Mouse (Mus musculus) heart, embryonic 14.5 days (tissue): ENCODE data around the gene Plin4. TPM values are rescaled to one million over a fixed set of nuclear protein-coding genes. Genes with fewer than 3 reads are reported as not detected.
A peak's percentile ranks its signal among the peaks of the same experiment; 100 is the strongest.

ENCODE experiments used
- ATAC-seq: fragments of 200-750 bp; cut with Nextera tagmentation; 2 replicates; pipeline ENCODE4 v1.8.0; 2017; ENCODE audit warnings: low read depth, moderate TSS enrichment; ENCODE audit not compliant: insufficient number of reproducible peaks, insufficient read depth, low FRiP score
- H3K27ac ChIP-seq, 2 experiments: fragments of 200-500 bp in 1 of 2; fragments of 300-500 bp in 1 of 2; sonication (generic) in 1 of 2; replicated peaks in 1 of 2; 2 replicates each; pipeline ENCODE4 v1.5.1; 2012 to 2014; ENCODE audit warnings: low read depth in 2 of 2, low read length in 2 of 2, control low read depth in 1 of 2, mild to moderate bottlenecking in 1 of 2, mixed read lengths in 1 of 2; ENCODE audit not compliant: control insufficient read depth in 1 of 2, insufficient read depth in 1 of 2
- H3K27me3 ChIP-seq: fragments of 300-500 bp; sonication (generic); 2 replicates; pipeline ENCODE4 v1.6.1; 2014; ENCODE audit warnings: mild to moderate bottlenecking, low read length, control low read depth; ENCODE audit not compliant: control insufficient read depth, insufficient read depth
- H3K36me3 ChIP-seq: fragments of 300-500 bp; sonication (generic); 2 replicates; pipeline ENCODE4 v1.6.1; 2014; ENCODE audit warnings: mild to moderate bottlenecking, control low read depth, low read length, mixed read lengths; ENCODE audit not compliant: control insufficient read depth, insufficient read depth
- H3K4me1 ChIP-seq, 2 experiments: fragments of 200-500 bp in 1 of 2; fragments of 300-500 bp in 1 of 2; sonication (generic) in 1 of 2; 2 replicates each; pipeline ENCODE4 v1.6.1; 2012 to 2014; ENCODE audit warnings: low read length in 2 of 2, control low read depth in 1 of 2, mixed read lengths in 1 of 2; ENCODE audit not compliant: control insufficient read depth in 2 of 2, insufficient read depth in 2 of 2
- H3K4me2 ChIP-seq: fragments of 300-500 bp; sonication (generic); 2 replicates; pipeline ENCODE4 v1.6.1; 2014; ENCODE audit warnings: mild to moderate bottlenecking, low read length
- H3K4me3 ChIP-seq, 2 experiments: fragments of 200-500 bp in 1 of 2; fragments of 300-500 bp in 1 of 2; sonication (generic) in 1 of 2; 2 replicates each; pipeline ENCODE4 v1.5.1; 2012 to 2014; ENCODE audit warnings: low read length in 2 of 2, mild to moderate bottlenecking in 2 of 2, control low read depth in 1 of 2, low read depth in 1 of 2, moderate library complexity in 1 of 2; ENCODE audit not compliant: control insufficient read depth in 1 of 2, insufficient read depth in 1 of 2
- H3K9ac ChIP-seq: fragments of 300-500 bp; sonication (generic); 2 replicates; pipeline ENCODE4 v1.6.1; 2014; ENCODE audit warnings: mild to moderate bottlenecking, low read length
- H3K9me3 ChIP-seq: fragments of 300-500 bp; sonication (generic); 2 replicates; pipeline ENCODE4 v1.6.1; 2016; ENCODE audit warnings: low read length, control low read depth; ENCODE audit not compliant: control insufficient read depth
- WGBS: fragments of 180-500 bp; shearing (Covaris S2); extraction: QIAGEN DNeasy Blood & Tissue Kit; methylation state at CpG from one replicate; pipeline ENCODE4 v1.1.7; 2014; 5-methylcytosine and 5-hydroxymethylcytosine counted together
- polyA plus RNA-seq: library from polyadenylated mRNA; unstranded; fragments of >200 nt; fragmentation: Nextera tagmentation; extraction: Ambion mirVana; gene quantifications from 2 replicates; pipeline ENCODE4 v1.2.1, GENCODE M21; 2014

The Plin4 gene
- polyA plus RNA-seq, 1 experiment from 2014 or later, result 0.19 TPM

- H3K27ac ChIP-seq, result no peak overlapping the region
- peaks cover 3 to 18% of the 10 kb centered on the region in 2 experiments; a peak in 3 of 4 replicates for H3K4me1 ChIP-seq
- H3K4me2 ChIP-seq, result no peak overlapping the region
- no peak overlapping the region for H3K4me3 ChIP-seq
- no peaks in the 10 kb centered on the region for H3K9me3 ChIP-seq
- H3K36me3 ChIP-seq, result no peaks in the 10 kb centered on the region
- H3K27me3 ChIP-seq, result peaks cover 100% of the 10 kb centered on the region
- no peak overlapping the region for H3K9ac ChIP-seq
- WGBS, result 67% methylated on average over 9 of the region's 9 CpGs
- no peak for ATAC-seq
Measured at GRCm38 (mm10) chr17:56144546-56144945, 34.9 kb upstream of the Plin4 start.

GRCm38 (mm10) chr17:56141702-56142605, 32.4 kb upstream of the Plin4 start:
- WGBS, result under 1% methylated on average over 41 of the region's 47 CpGs
- no peak overlapping the region for H3K27ac ChIP-seq
- H3K4me3 ChIP-seq, result peak overlapping the region; percentile 26 to 27; a peak in 3 of 4 replicates
- H3K36me3 ChIP-seq, result no peaks in the 10 kb centered on the region
- H3K4me1 ChIP-seq, result peaks cover 4 to 18% of the 10 kb centered on the region in 2 experiments; a peak in 3 of 4 replicates
- peaks cover 94% of the 10 kb centered on the region for H3K27me3 ChIP-seq
- ATAC-seq, result no peak
- H3K4me2 ChIP-seq, result peak overlapping the region; percentile 60
- H3K9me3 ChIP-seq, result no peaks in the 10 kb centered on the region
- H3K9ac ChIP-seq, result 0 out of 2 replicates have a peak overlapping the region, but pooled peaks have one; percentile 8

- H3K4me2 ChIP-seq, result peak within 1 kb of the TSS; percentile 99
- ATAC-seq, result no peak
- peaks cover 81% of the 10 kb centered on the region for H3K27me3 ChIP-seq
- no peak within 1 kb of the TSS for H3K27ac ChIP-seq
- peak within 1 kb of the TSS; percentile 62 for H3K9ac ChIP-seq
- H3K9me3 ChIP-seq, result no peaks in the 10 kb centered on the region
- peaks cover 4 to 18% of the 10 kb centered on the region in 2 experiments; a peak in 3 of 4 replicates for H3K4me1 ChIP-seq
- peak within 1 kb of the TSS; percentile 50 to 67 for H3K4me3 ChIP-seq
- 1% methylated on average over 75 of the region's 79 CpGs for WGBS
- no peaks in the 10 kb centered on the region for H3K36me3 ChIP-seq
Measured at GRCm38 (mm10) chr17:56139858-56140595, 30.4 kb upstream of the Plin4 start, which contains the start of gene Sema6b. Sema6b (minus strand) TSS chr17:56140343.

GRCm38 (mm10) chr17:56139355-56139754, 29.8 kb upstream of the Plin4 start:
- Histone ChIP-seq H3K4me1 (peaks cover 4 to 20% of the 10 kb centered on the region in 2 experiments; a peak in 3 of 4 replicates), H3K27ac (no peak overlapping the region), H3K4me3 (peak overlapping the region; percentile 50 to 67; a peak in 3 of 4 replicates), H3K36me3 (no peaks in the 10 kb centered on the region), H3K9me3 (no peaks in the 10 kb centered on the region), H3K9ac (peak overlapping the region; percentile 62), H3K4me2 (peak overlapping the region; percentile 99), H3K27me3 (peaks cover 74% of the 10 kb centered on the region)
- WGBS, result 8% methylated on average over 21 of the region's 21 CpGs
- no peak for ATAC-seq

GRCm38 (mm10) chr17:56137839-56138613, 28.4 kb upstream of the Plin4 start:
- Histone ChIP-seq H3K27ac (no peak overlapping the region), H3K4me2 (peak overlapping the region; percentile 31; the same call in 1 of the 2 replicates), H3K9ac (no peak overlapping the region), H3K36me3 (no peaks in the 10 kb centered on the region), H3K27me3 (peaks cover 61% of the 10 kb centered on the region), H3K4me1 (peaks cover 8 to 32% of the 10 kb centered on the region in 2 experiments; a peak in 3 of 4 replicates), H3K9me3 (no peaks in the 10 kb centered on the region), H3K4me3 (no peak overlapping the region)
- 18% methylated on average over 25 of the region's 25 CpGs for WGBS
- ATAC-seq, result no peak

GRCm38 (mm10) chr17:56136558-56136957, 27.0 kb upstream of the Plin4 start:
- no peak for ATAC-seq
- H3K27ac ChIP-seq, result no peak overlapping the region
- peaks cover 8 to 26% of the 10 kb centered on the region in 2 experiments; a peak in 3 of 4 replicates for H3K4me1 ChIP-seq
- 69% methylated on average over 7 of the region's 7 CpGs for WGBS
- H3K4me2 ChIP-seq, result no peak overlapping the region
- H3K27me3 ChIP-seq, result peaks cover 46% of the 10 kb centered on the region
- H3K9ac ChIP-seq, result no peak overlapping the region
- no peaks in the 10 kb centered on the region for H3K36me3 ChIP-seq
- 0 out of 2 replicates have a peak, but pooled peaks cover under 1% of the 10 kb centered on the region for H3K9me3 ChIP-seq
- H3K4me3 ChIP-seq, result no peak overlapping the region
